Mouse (Mus musculus) small intestine, adult 2 months (tissue): ENCODE measurements around the gene Pde6d.

ENCODE experiments used
- CTCF ChIP-seq: fragments of 200-500 bp; IDR thresholded peaks from 2 replicates; pipeline ENCODE4 v1.5.1; 2012; ENCODE audit warnings: low read depth, mild to moderate bottlenecking, control low read depth, inconsistent platforms, low read length, moderate library complexity, mixed read lengths; ENCODE audit not compliant: insufficient replicate concordance, insufficient read length; ENCODE audit errors: extremely low read depth
- POLR2A ChIP-seq: fragments of 200-500 bp; IDR thresholded peaks from 2 replicates; pipeline ENCODE4 v1.6.1; 2012; ENCODE audit warnings: low read depth, mild to moderate bottlenecking, control low read depth, inconsistent platforms, low read length, moderate library complexity

- no peak for TF ChIP-seq POLR2A
- TF ChIP-seq CTCF = no peak; the same call in 1 of the 2 replicates
These were observed 84.4 kb downstream of the Pde6d start for GRCm38 (mm10) chr1:86497986-86498385.
